In the genomic region with DNA sequence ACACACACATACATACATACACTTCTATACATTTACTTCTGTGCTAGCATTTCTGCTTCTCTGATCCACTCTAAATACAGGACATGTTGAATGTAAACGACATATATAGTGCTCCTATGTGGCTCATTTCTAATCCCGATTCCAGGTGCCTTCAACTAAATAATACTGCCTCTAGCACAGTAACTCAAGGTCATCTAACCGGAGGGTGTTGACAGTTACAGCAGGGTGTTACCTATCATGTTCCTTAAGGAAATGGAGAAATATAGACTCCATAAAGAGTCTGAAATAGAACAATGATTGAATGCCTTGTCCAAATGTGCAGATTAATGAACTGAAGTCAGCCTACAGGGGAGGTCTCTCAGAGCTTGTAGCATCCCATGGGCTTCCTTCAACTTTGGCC, we compare ENCODE assay signal across 20 mouse cellular contexts.
"Had no signal": no experiment of that assay in that cellular context is flagged by ENCODE, and none has a peak within 500 bp of the region (broad histone marks: within the 10 kb centered on the region; RNA-seq: fewer than 3 reads in every experiment).

No protein-coding gene starts in this region.

- DNase-seq: liver, postnatal 0 days; lung, adult 2 months; lung, postnatal 14 days; lung, postnatal 36 days; retina, postnatal 1 day; right cerebral cortex, adult 18-20 months; right cerebral cortex, postnatal 25 days; right cerebral cortex, postnatal 4 days; spleen, adult 18-20 months; thymus, adult 18-20 months; thymus, postnatal 14 days; thymus, postnatal 36 days had no signal

- H3K36me3 ChIP-seq: liver, embryonic 15.5 days; lung, embryonic 15.5 days; midbrain, embryonic 13.5 days had no signal

- H3K4me2 ChIP-seq: liver, embryonic 15.5 days; lung, embryonic 15.5 days; midbrain, embryonic 11.5 days; midbrain, embryonic 13.5 days had no signal

- H3K9me3 ChIP-seq: liver, embryonic 15.5 days; lung, embryonic 15.5 days; midbrain, embryonic 13.5 days had no signal

- ATAC-seq: liver, postnatal 0 days; lung, postnatal 0 days; midbrain, embryonic 13.5 days; midbrain, embryonic 16.5 days had no signal

- H3K9ac ChIP-seq: liver, embryonic 15.5 days; liver, postnatal 0 days; lung, embryonic 15.5 days; midbrain, embryonic 13.5 days had no signal

- H3K4me3 ChIP-seq: liver, embryonic 15.5 days; lung, embryonic 15.5 days; midbrain, embryonic 13.5 days; myocyte had no signal

- H3K27ac ChIP-seq: liver, embryonic 15.5 days; lung, embryonic 15.5 days; macrophage; midbrain, embryonic 13.5 days had no signal

- H3K27me3 ChIP-seq: liver, embryonic 15.5 days; lung, embryonic 15.5 days; midbrain, embryonic 13.5 days had no signal

- H3K4me1 ChIP-seq: liver, embryonic 15.5 days; lung, embryonic 15.5 days; midbrain, embryonic 13.5 days had no signal
